Mouse (Mus musculus) brain, embryonic 14.5 days (tissue): ENCODE measurements around the gene Imp3. TPM values are rescaled to one million over a fixed set of nuclear protein-coding genes. Genes with fewer than 3 reads are reported as not detected.
"Not testable (repeated sequence)": the region's sequence is repeated elsewhere in the genome, so short reads cannot be mapped to it uniquely, and the experiment has no call there.

Source experiments
- DNase-seq: peaks from one replicate; pipeline ENCODE4 v3.0.0-alpha.2; 2011; ENCODE audit warnings: low read depth
- CTCF ChIP-seq: fragments of 200-500 bp; IDR thresholded peaks from 2 replicates; pipeline ENCODE4 v1.5.1; 2012; ENCODE audit warnings: inconsistent platforms, mild to moderate bottlenecking, moderate library complexity, borderline replicate concordance; ENCODE audit not compliant: insufficient read depth, insufficient read length; ENCODE audit errors: extremely low read depth
- POLR2A ChIP-seq: fragments of 200-500 bp; IDR thresholded peaks from 2 replicates; pipeline ENCODE4 v1.6.1; 2012; ENCODE audit warnings: mild to moderate bottlenecking, inconsistent platforms, borderline replicate concordance; ENCODE audit not compliant: poor library complexity, insufficient read depth, insufficient read length, severe bottlenecking; ENCODE audit errors: extremely low read depth
- polyA plus RNA-seq: library from polyadenylated mRNA; depleted of rRNA; stranded (reverse); fragments of >200 nt; gene quantifications from 2 replicates; pipeline ENCODE4 v1.2.3, GENCODE M21; 2012

Imp3 gene
- polyA plus RNA-seq, 1 experiment: 134 TPM

GRCm38 (mm10) chr9:56903662-56904061, 33.6 kb upstream of the Imp3 start:
- TF ChIP-seq CTCF: no peak
- TF ChIP-seq POLR2A: no peak

DNA sequence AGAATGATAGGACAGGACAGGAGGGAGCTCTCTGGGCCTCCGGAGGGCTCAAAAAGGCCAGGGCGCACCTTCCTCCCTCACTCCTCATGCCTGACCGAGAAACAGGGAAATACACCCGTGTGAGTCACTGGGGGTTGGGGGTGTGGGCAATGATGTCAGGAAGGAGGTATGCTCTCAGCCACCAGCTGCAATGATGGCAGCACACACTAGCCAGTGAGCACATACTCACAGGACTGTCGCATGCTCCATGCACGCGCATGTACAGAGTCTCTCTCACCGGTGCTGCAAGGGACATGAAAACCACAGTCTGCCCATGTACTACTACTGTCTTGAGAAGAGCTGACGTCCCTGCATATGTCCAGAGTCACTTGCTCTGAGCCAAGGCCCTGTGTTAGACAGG, 29.7 kb upstream of the Imp3 start:
- TF ChIP-seq POLR2A (no peak), CTCF (no peak)
- DNase-seq: no peak

More at GRCm38 (mm10) chr9:56903662-56904061, 33.6 kb upstream of the Imp3 start:
- no peak for DNase-seq

DNA sequence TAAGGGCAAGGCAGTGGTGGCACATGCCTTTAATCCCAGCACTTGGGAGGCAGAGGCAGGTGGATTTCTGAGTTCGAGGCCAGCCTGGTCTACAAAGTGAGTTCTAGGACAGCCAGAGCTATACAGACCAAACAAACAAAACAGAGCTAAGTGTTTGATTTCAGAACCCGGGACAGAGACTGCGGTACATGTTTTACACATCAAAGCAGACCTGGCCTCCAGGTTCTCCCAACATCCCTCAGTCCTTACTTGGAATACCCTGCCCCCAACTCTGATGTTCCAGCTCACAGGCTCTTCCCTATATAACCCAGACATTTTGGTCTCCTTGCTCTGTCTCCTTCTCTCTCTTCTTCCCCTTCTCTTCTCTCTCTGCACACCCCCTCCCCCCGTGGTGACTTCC, 27.3 kb upstream of the Imp3 start:
- DNase-seq: not testable (repeated sequence)

- TF ChIP-seq POLR2A (no peak), CTCF (no peak)
- no peak for DNase-seq
Observed at GRCm38 (mm10) chr9:56911017-56911416, 26.3 kb upstream of the Imp3 start.

DNA sequence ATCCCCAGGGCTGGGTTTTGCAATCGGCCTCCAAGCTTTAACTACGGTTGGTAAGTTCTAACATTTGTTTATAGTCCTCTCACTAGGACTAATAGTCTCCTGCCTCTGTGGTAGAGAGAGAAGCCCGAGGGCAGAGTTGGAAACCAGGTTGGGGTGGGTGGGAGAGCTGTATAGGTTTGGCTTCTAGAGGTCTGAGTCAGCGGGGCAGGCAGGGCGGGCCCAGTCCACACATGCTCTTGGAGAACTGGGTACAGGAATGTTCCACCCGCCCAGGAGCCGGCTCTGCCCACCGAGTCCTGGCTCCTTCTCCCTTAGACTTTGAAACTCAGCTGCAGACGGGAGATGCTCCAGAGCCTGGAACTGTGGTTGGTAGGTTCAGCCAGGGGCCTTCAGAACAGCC, 23.3 kb upstream of the Imp3 start:
- TF ChIP-seq CTCF (no peak), POLR2A (no peak)
- no peak for DNase-seq

GRCm38 (mm10) chr9:56915116-56915515, 22.2 kb upstream of the Imp3 start:
- no peak for DNase-seq
- TF ChIP-seq POLR2A (no peak), CTCF (no peak)

GRCm38 (mm10) chr9:56915695-56916410, 21.4 kb upstream of the Imp3 start:
- TF ChIP-seq POLR2A (no peak), CTCF (no peak)
- no peak for DNase-seq

DNA sequence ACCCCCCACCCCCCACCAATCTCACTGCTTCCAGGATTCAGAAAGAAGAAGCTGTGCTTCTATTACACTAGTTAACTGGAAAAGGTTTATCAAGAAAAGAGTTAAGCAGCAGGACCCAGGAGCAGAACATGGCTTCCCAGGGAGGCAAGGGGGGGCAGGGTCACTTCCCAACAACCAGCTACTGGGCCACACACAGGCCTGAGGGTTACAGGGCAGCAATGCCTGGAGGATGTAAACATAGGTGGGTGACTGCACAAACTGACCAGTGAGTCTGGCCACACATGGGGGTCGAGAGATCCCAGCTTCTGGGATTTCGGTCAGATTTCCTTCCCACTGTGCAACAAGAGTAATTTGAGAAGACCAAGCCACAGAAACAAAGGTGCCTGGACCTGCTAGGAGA, 20.1 kb upstream of the Imp3 start:
- TF ChIP-seq CTCF (no peak), POLR2A (no peak)
- DNase-seq: no peak

DNA sequence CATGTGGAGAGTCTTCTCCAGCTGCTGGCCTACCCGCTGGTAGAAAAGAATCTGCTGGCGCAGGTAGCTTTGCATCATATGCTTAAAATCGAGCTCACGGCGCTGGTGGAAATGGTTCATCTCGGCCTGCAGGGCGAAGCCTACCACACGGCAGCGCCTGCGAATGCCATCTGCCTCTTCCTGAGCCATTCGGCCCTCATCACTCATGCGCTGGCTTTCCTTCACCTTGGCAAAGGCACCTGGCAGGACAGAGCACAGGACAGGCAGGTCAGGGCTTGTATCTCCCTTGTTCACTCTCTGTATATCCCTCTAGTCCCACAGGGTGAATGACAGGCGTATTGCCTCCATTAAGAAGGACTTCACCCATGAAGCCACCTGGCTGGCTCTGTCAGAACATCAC, 18.8 kb upstream of the Imp3 start:
- no peak for DNase-seq
- TF ChIP-seq CTCF: no peak
- no peak for TF ChIP-seq POLR2A

DNA sequence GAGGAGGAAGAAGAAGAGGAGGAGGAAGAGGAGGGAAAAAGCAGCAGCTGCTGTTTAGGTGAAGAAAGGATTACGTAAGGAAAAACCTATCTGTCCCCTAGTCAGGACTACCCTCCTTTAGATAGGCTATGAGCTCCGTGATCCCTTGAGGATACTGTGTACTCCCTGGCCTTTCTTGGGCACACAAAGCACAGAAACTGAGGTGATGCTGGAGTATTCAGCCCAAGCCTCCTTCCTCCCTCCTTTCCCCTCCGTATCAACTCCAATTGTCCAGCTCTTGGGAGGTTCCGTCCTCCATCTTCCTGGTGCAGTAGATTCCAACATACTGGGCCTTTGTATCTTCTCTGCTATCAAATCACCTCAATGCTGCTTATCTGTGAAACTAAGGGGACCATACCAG, 14.5 kb upstream of the Imp3 start:
- TF ChIP-seq CTCF (no peak), POLR2A (no peak)
- no peak for DNase-seq

GRCm38 (mm10) chr9:56923841-56924650, 13.2 kb upstream of the Imp3 start:
- DNase-seq: no peak
- TF ChIP-seq POLR2A (no peak), CTCF (no peak)

DNA sequence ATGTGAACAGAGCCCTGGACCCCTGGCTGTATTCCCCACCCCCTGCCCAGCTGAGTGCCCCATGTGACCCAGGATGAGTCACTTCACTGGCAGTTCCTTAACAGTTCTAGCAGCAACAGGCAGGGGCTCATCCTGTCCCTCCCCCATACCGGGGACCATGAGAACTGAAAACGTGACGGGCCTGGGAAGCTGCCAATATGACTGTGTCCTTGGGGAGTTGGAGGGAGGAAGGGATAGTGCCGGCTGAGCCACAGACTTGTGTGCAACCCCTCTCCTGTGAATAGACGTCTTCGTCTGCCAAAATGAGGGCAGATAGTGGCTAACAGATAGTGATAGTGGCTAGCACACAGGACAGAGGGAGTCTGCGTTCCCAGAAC, 12.6 kb upstream of the Imp3 start:
- peak; percentile 67 for DNase-seq
- TF ChIP-seq CTCF (no peak), POLR2A (no peak)
